Mouse (Mus musculus) lung, embryonic 15.5 days (tissue): ENCODE measurements at regions not wholly inside any gene's neighbourhood (a gene's known extent, or its start where the extent isn't known, plus 50 kb on each side); places are given as distances from the start of the nearest gene placed in this dataset.

Source experiments
- ATAC-seq: fragments of 200-750 bp; cut with Nextera tagmentation; 2 replicates; pipeline ENCODE4 v1.8.0; 2017; ENCODE audit warnings: moderate number of reproducible peaks, borderline replicate concordance; ENCODE audit not compliant: low FRiP score, low TSS enrichment; ENCODE audit errors: extremely low read depth
- H3K27ac ChIP-seq: fragments of 300-500 bp; sonication (generic); 2 replicates; pipeline ENCODE4 v1.5.1; 2015; ENCODE audit warnings: moderate library complexity, mild to moderate bottlenecking, inconsistent platforms
- H3K27me3 ChIP-seq: fragments of 300-500 bp; sonication (generic); 2 replicates; pipeline ENCODE4 v1.6.1; 2015; ENCODE audit warnings: inconsistent platforms
- H3K36me3 ChIP-seq: fragments of 300-500 bp; sonication (generic); 2 replicates; pipeline ENCODE4 v1.6.1; 2015; ENCODE audit warnings: inconsistent platforms
- H3K4me1 ChIP-seq: fragments of 300-500 bp; sonication (generic); 2 replicates; pipeline ENCODE4 v1.6.1; 2015; ENCODE audit warnings: inconsistent platforms
- H3K4me2 ChIP-seq: fragments of 300-500 bp; sonication (generic); 2 replicates; pipeline ENCODE4 v1.6.1; 2015; ENCODE audit warnings: inconsistent platforms, mild to moderate bottlenecking, moderate library complexity
- H3K4me3 ChIP-seq: fragments of 300-500 bp; sonication (generic); 2 replicates; pipeline ENCODE4 v1.5.1; 2015; ENCODE audit warnings: mild to moderate bottlenecking, inconsistent platforms
- H3K9ac ChIP-seq: fragments of 300-500 bp; sonication (generic); 2 replicates; pipeline ENCODE4 v1.6.1; 2015; ENCODE audit warnings: inconsistent platforms
- H3K9me3 ChIP-seq: fragments of 300-500 bp; sonication (generic); 2 replicates; pipeline ENCODE4 v1.6.1; 2016; ENCODE audit warnings: inconsistent platforms
- WGBS: fragments of 180-500 bp; shearing (Covaris S2); methylation state at CpG from one replicate; pipeline ENCODE4 v1.1.7; 2015; 5-methylcytosine and 5-hydroxymethylcytosine counted together

- no peak overlapping the region for H3K4me3 ChIP-seq
- H3K9ac ChIP-seq: no peak overlapping the region
- ATAC-seq: no peak
- H3K36me3 ChIP-seq: no peaks in the 10 kb centered on the region
- H3K27me3 ChIP-seq: no peaks in the 10 kb centered on the region
- no peak overlapping the region for H3K4me2 ChIP-seq
- H3K27ac ChIP-seq: no peak overlapping the region
- H3K4me1 ChIP-seq: no peaks in the 10 kb centered on the region
- H3K9me3 ChIP-seq: no peaks in the 10 kb centered on the region
These were observed 234.0 kb upstream of the Smlr1 start for GRCm38 (mm10) chr10:25770051-25770450.

- WGBS: 76% methylated on average over 5 of the region's 5 CpGs
- Histone ChIP-seq H3K36me3 (no peaks in the 10 kb centered on the region), H3K27ac (no peak overlapping the region)
These were observed 232.4 kb upstream of the Smlr1 start for GRCm38 (mm10) chr10:25768456-25768855.

GRCm38 (mm10) chr10:25754300-25754699, 218.2 kb upstream of the Smlr1 start:
- Histone ChIP-seq H3K27ac (no peak overlapping the region), H3K4me2 (no peak overlapping the region), H3K9me3 (no peaks in the 10 kb centered on the region), H3K36me3 (no peaks in the 10 kb centered on the region), H3K4me3 (no peak overlapping the region), H3K27me3 (no peaks in the 10 kb centered on the region), H3K4me1 (no peaks in the 10 kb centered on the region), H3K9ac (no peak overlapping the region)
- ATAC-seq: no peak
- WGBS: 53% methylated on average over 3 of the region's 3 CpGs

More at GRCm38 (mm10) chr10:25768456-25768855, 232.4 kb upstream of the Smlr1 start:
- no peak overlapping the region for H3K4me2 ChIP-seq
- no peak overlapping the region for H3K4me3 ChIP-seq
- no peaks in the 10 kb centered on the region for H3K27me3 ChIP-seq
- no peak overlapping the region for H3K9ac ChIP-seq
- no peak for ATAC-seq
- no peaks in the 10 kb centered on the region for H3K9me3 ChIP-seq
- no peaks in the 10 kb centered on the region for H3K4me1 ChIP-seq

- Histone ChIP-seq H3K4me3 (no peak overlapping the region), H3K4me2 (no peak overlapping the region), H3K9ac (no peak overlapping the region), H3K4me1 (no peaks in the 10 kb centered on the region), H3K36me3 (no peaks in the 10 kb centered on the region), H3K27ac (no peak overlapping the region), H3K9me3 (no peaks in the 10 kb centered on the region), H3K27me3 (no peaks in the 10 kb centered on the region)
- 64% methylated on average over 3 of the region's 3 CpGs for WGBS
- no peak for ATAC-seq
These were observed 206.6 kb upstream of the Smlr1 start for GRCm38 (mm10) chr10:25742678-25743077.

GRCm38 (mm10) chr10:25740956-25741355, 204.9 kb upstream of the Smlr1 start:
- 60% methylated on average over 2 of the region's 2 CpGs for WGBS
- no peak overlapping the region for H3K4me3 ChIP-seq
- H3K9me3 ChIP-seq: no peaks in the 10 kb centered on the region
- H3K4me1 ChIP-seq: no peaks in the 10 kb centered on the region
- no peak overlapping the region for H3K9ac ChIP-seq
- ATAC-seq: no peak
- no peaks in the 10 kb centered on the region for H3K27me3 ChIP-seq
- no peaks in the 10 kb centered on the region for H3K36me3 ChIP-seq
- no peak overlapping the region for H3K4me2 ChIP-seq
- H3K27ac ChIP-seq: no peak overlapping the region

- no peak overlapping the region for H3K27ac ChIP-seq
- H3K9me3 ChIP-seq: no peaks in the 10 kb centered on the region
- no peak overlapping the region for H3K9ac ChIP-seq
- no peaks in the 10 kb centered on the region for H3K36me3 ChIP-seq
- WGBS: 23% methylated on average over 3 of the region's 3 CpGs
- H3K4me1 ChIP-seq: no peaks in the 10 kb centered on the region
- ATAC-seq: no peak
- no peak overlapping the region for H3K4me2 ChIP-seq
- H3K4me3 ChIP-seq: no peak overlapping the region
- H3K27me3 ChIP-seq: no peaks in the 10 kb centered on the region
These were observed 194.4 kb upstream of the Smlr1 start for GRCm38 (mm10) chr10:25730470-25730869.

- Histone ChIP-seq H3K4me1 (no peaks in the 10 kb centered on the region), H3K9me3 (no peaks in the 10 kb centered on the region), H3K4me3 (no peak overlapping the region), H3K4me2 (no peak overlapping the region), H3K36me3 (no peaks in the 10 kb centered on the region), H3K27ac (no peak overlapping the region), H3K27me3 (no peaks in the 10 kb centered on the region), H3K9ac (no peak overlapping the region)
- WGBS: 84% methylated on average over 1 of the region's 1 CpGs
- ATAC-seq: no peak
These were observed 187.9 kb upstream of the Smlr1 start for GRCm38 (mm10) chr10:25723966-25724365.

- WGBS: 73% methylated on average over 4 of the region's 4 CpGs
- H3K27ac ChIP-seq: no peak overlapping the region
- H3K4me1 ChIP-seq: no peaks in the 10 kb centered on the region
- no peak overlapping the region for H3K4me2 ChIP-seq
- ATAC-seq: no peak
- no peaks in the 10 kb centered on the region for H3K9me3 ChIP-seq
- H3K4me3 ChIP-seq: no peak overlapping the region
- no peak overlapping the region for H3K9ac ChIP-seq
- no peaks in the 10 kb centered on the region for H3K36me3 ChIP-seq
- no peaks in the 10 kb centered on the region for H3K27me3 ChIP-seq
These were observed 179.7 kb upstream of the Smlr1 start for GRCm38 (mm10) chr10:25715747-25716146.

GRCm38 (mm10) chr10:25714636-25715035, 178.6 kb upstream of the Smlr1 start:
- Histone ChIP-seq H3K27me3 (no peaks in the 10 kb centered on the region), H3K27ac (no peak overlapping the region), H3K9me3 (no peaks in the 10 kb centered on the region), H3K4me1 (no peaks in the 10 kb centered on the region), H3K4me2 (no peak overlapping the region), H3K36me3 (no peaks in the 10 kb centered on the region), H3K4me3 (no peak overlapping the region), H3K9ac (no peak overlapping the region)
- no peak for ATAC-seq

- H3K9ac ChIP-seq: no peak overlapping the region
- H3K4me1 ChIP-seq: no peaks in the 10 kb centered on the region
- ATAC-seq: no peak
- H3K27me3 ChIP-seq: no peaks in the 10 kb centered on the region
- 76% methylated on average over 12 of the region's 12 CpGs for WGBS
- no peak overlapping the region for H3K4me3 ChIP-seq
- no peaks in the 10 kb centered on the region for H3K9me3 ChIP-seq
- H3K27ac ChIP-seq: no peak overlapping the region
- H3K4me2 ChIP-seq: no peak overlapping the region
- no peaks in the 10 kb centered on the region for H3K36me3 ChIP-seq
These were observed 178.0 kb upstream of the Smlr1 start for GRCm38 (mm10) chr10:25714041-25714440.

- ATAC-seq: no peak
- WGBS: 39% methylated on average over 7 of the region's 7 CpGs
These were observed 171.9 kb upstream of the Smlr1 start for GRCm38 (mm10) chr10:25707951-25708350.

GRCm38 (mm10) chr10:25702146-25702545, 166.1 kb upstream of the Smlr1 start:
- H3K36me3 ChIP-seq: no peaks in the 10 kb centered on the region
- H3K9ac ChIP-seq: no peak overlapping the region
- H3K4me2 ChIP-seq: no peak overlapping the region
- no peak for ATAC-seq
- 90% methylated on average over 3 of the region's 3 CpGs for WGBS
- H3K27me3 ChIP-seq: no peaks in the 10 kb centered on the region
- no peak overlapping the region for H3K4me3 ChIP-seq
- no peaks in the 10 kb centered on the region for H3K9me3 ChIP-seq
- H3K27ac ChIP-seq: no peak overlapping the region
- no peaks in the 10 kb centered on the region for H3K4me1 ChIP-seq

More at GRCm38 (mm10) chr10:25707951-25708350, 171.9 kb upstream of the Smlr1 start:
- H3K4me2 ChIP-seq: no peak overlapping the region; the same call in 1 of the 2 replicates
- no peaks in the 10 kb centered on the region for H3K9me3 ChIP-seq
- H3K27me3 ChIP-seq: no peaks in the 10 kb centered on the region
- no peak overlapping the region for H3K4me3 ChIP-seq
- H3K4me1 ChIP-seq: no peaks in the 10 kb centered on the region
- no peaks in the 10 kb centered on the region for H3K36me3 ChIP-seq
- H3K27ac ChIP-seq: no peak overlapping the region
- no peak overlapping the region for H3K9ac ChIP-seq

GRCm38 (mm10) chr10:25695798-25696197, 159.7 kb upstream of the Smlr1 start:
- ATAC-seq: no peak
- Histone ChIP-seq H3K27me3 (no peaks in the 10 kb centered on the region), H3K27ac (no peak overlapping the region), H3K9me3 (no peaks in the 10 kb centered on the region), H3K36me3 (no peaks in the 10 kb centered on the region), H3K4me1 (no peaks in the 10 kb centered on the region), H3K4me2 (no peak overlapping the region), H3K4me3 (no peak overlapping the region), H3K9ac (no peak overlapping the region)
- 68% methylated on average over 8 of the region's 8 CpGs for WGBS
